ENCODE assay signal across 8 mouse cellular contexts in the genomic region with DNA sequence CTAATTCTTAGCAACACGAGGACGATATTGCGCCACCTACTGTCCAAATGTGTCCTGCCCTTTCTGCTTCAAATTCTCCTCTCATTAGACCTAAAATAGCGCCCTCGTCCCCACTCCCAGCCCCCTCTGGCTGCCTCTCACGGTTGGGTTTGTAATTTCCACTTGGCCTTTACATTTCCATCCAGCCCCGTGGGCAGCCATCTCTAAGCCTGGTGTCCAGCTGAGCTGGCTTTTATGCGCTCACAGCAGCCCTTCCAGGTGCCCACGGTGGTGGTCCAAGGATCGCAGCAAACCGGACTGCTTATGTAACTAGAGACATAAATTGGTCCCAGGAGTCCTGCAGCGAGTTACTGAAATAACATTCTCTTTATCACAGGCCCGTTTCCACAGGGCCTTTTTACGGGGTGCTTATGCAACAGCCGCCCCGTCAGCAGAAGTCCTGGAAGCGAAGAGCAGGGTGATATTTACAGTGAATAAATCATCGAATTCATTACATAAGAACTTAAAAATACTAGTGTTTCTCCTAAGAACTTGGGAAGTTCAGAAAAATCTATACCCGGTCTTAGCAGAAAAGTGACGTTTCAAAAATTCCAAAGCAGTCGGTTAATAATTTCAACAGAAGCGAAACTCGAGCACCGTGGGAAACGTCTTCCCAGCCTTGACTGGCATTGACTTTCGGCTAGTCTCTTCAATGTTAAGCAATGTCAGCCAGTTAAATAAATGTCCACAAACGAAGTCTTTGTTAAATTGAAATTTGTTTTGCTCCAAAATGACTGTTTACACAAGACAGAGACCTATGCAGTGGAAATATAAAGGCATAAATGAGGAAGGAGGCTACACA. TPM values are rescaled to one million over a fixed set of nuclear protein-coding genes. Genes with fewer than 3 reads are reported as not detected.
DNase-seq lines count a peak whose midpoint lies in the region; ATAC-seq and TF ChIP-seq lines count a peak whose summit lies in the region.

No protein-coding gene starts in this region.

- no peaks in the 10 kb centered on the region for H3K27me3 ChIP-seq in kidney, embryonic 14.5 days (ENCODE audit: control insufficient read depth, insufficient read depth, low read length)
- H3K27me3 ChIP-seq in lung, embryonic 15.5 days: peaks cover 8% of the 10 kb centered on the region; the same call in 1 of the 2 replicates

- peak overlapping the region; percentile 4; the same call in 1 of the 2 replicates for H3K4me2 ChIP-seq in kidney, embryonic 14.5 days (replicated peaks; ENCODE audit: low read depth, low read length)
- H3K4me2 ChIP-seq in lung, embryonic 15.5 days: peak overlapping the region; percentile 39; the same call in 1 of the 2 replicates

- TF ChIP-seq POLR2A in bone marrow, adult 2 months (IDR thresholded peaks at IDR 0.05; ENCODE audit: borderline replicate concordance, control insufficient read depth, low read depth, low read length): no peak
- TF ChIP-seq POLR2A in embryonic fibroblast, embryonic 13.5 days (IDR thresholded peaks at IDR 0.05; ENCODE audit: low read depth, low read length): no peak

- ATAC-seq in cerebellum, adult (ENCODE audit: insufficient number of reproducible peaks, low FRiP score, low TSS enrichment): no peak
- ATAC-seq in kidney, embryonic 14.5 days (ENCODE audit: low FRiP score, low TSS enrichment): no peak
- no peak for ATAC-seq in lung, embryonic 15.5 days (ENCODE audit: borderline replicate concordance, extremely low read depth, low FRiP score, low TSS enrichment)

- peak overlapping the region; percentile 7 for H3K4me3 ChIP-seq in bone marrow, adult 2 months (replicated peaks; ENCODE audit: control insufficient read depth, low read depth, low read length)
- H3K4me3 ChIP-seq in embryonic fibroblast, embryonic 13.5 days (ENCODE audit: insufficient read depth, low read length): no peak overlapping the region
- no peak overlapping the region for H3K4me3 ChIP-seq in kidney, embryonic 14.5 days (ENCODE audit: low read length)
- no peak overlapping the region for H3K4me3 ChIP-seq in lung, embryonic 15.5 days

- no peaks in the 10 kb centered on the region for H3K4me1 ChIP-seq in bone marrow, adult 2 months (ENCODE audit: control insufficient read depth, insufficient read depth, low read length)
- no peaks in the 10 kb centered on the region for H3K4me1 ChIP-seq in embryonic fibroblast, embryonic 13.5 days (ENCODE audit: control insufficient read depth, insufficient read depth, low read length)
- H3K4me1 ChIP-seq in kidney, embryonic 14.5 days (ENCODE audit: control insufficient read depth, insufficient read depth, low read length): peaks cover 9% of the 10 kb centered on the region; the same call in 1 of the 2 replicates
- peaks cover 25% of the 10 kb centered on the region for H3K4me1 ChIP-seq in lung, embryonic 15.5 days

- 39% methylated on average over 27 of the region's 27 CpGs for WGBS in bone marrow, adult 2 months
- 34% methylated on average over 27 of the region's 27 CpGs for WGBS in kidney, embryonic 14.5 days
- 35% methylated on average over 27 of the region's 27 CpGs for WGBS in lung, embryonic 15.5 days

- no peaks in the 10 kb centered on the region for H3K9me3 ChIP-seq in kidney, embryonic 14.5 days (ENCODE audit: control insufficient read depth, low read length)
- no peaks in the 10 kb centered on the region for H3K9me3 ChIP-seq in lung, embryonic 15.5 days

- TF ChIP-seq CTCF in bone marrow, adult 2 months (IDR thresholded peaks at IDR 0.05; ENCODE audit: control insufficient read depth, insufficient read depth, low read length): peak; percentile 53
- 0 out of 2 replicates have a peak, but pooled peaks have one; percentile 10 for TF ChIP-seq CTCF in embryonic fibroblast, embryonic 13.5 days (IDR thresholded peaks at IDR 0.05; ENCODE audit: borderline replicate concordance, insufficient read depth, low read length)

- no peak overlapping the region for H3K9ac ChIP-seq in kidney, embryonic 14.5 days (ENCODE audit: low read depth, low read length)
- no peak overlapping the region for H3K9ac ChIP-seq in lung, embryonic 15.5 days

- DNase-seq in cerebellum, adult 11 months: peak; percentile 35
- DNase-seq in 416B (ENCODE audit: low read depth): peak; percentile 73
- peak; percentile 54 to 78 for DNase-seq in spleen, postnatal 4 days (ENCODE audit: low spot score in 2 of 2)

- H3K36me3 ChIP-seq in kidney, embryonic 14.5 days (ENCODE audit: control insufficient read depth, insufficient read depth, low read length): no peaks in the 10 kb centered on the region
- no peaks in the 10 kb centered on the region for H3K36me3 ChIP-seq in lung, embryonic 15.5 days

- no peak overlapping the region; the same call in 1 of the 2 replicates for H3K27ac ChIP-seq in bone marrow, adult 2 months (ENCODE audit: control insufficient read depth, insufficient read depth, low read depth, low read length, poor library complexity)
- no peak overlapping the region for H3K27ac ChIP-seq in embryonic fibroblast, embryonic 13.5 days (ENCODE audit: insufficient read depth, low read length)
- no peak overlapping the region for H3K27ac ChIP-seq in kidney, embryonic 14.5 days (ENCODE audit: low read depth, low read length)
- no peak overlapping the region for H3K27ac ChIP-seq in lung, embryonic 15.5 days

RNA-seq across cellular contexts. Expression of gene Cpsf6, which starts 57.3 kb away (rescaled TPM):
- polyA plus RNA-seq in bone marrow, adult 2 months (2011; ENCODE audit: insufficient read depth, insufficient read length, low replicate concordance, missing spikeins): 48.0 and 64.9 TPM in 2 replicates
- 77.2 and 99.0 TPM in 2 replicates for polyA plus RNA-seq in embryonic fibroblast, embryonic 13.5 days (2011; ENCODE audit: insufficient read length, low read depth, missing spikeins)
- polyA plus RNA-seq in kidney, embryonic 14.5 days (2014; fragmentation: Nextera tagmentation; extraction: Ambion mirVana): 166 and 208 TPM in 2 replicates
- polyA plus RNA-seq in lung, embryonic 15.5 days (2015; fragmentation: Nextera tagmentation; extraction: Ambion mirVana): 161 and 165 TPM in 2 replicates
